Mouse (Mus musculus) kidney, embryonic 15.5 days (tissue): Measurements from ENCODE around the gene Gzmd. TPM values are rescaled to one million over a fixed set of nuclear protein-coding genes. Genes with fewer than 3 reads are reported as not detected.
"Not testable (repeated sequence)": the region's sequence is repeated elsewhere in the genome, so short reads cannot be mapped to it uniquely, and the experiment has no call there.

Experiments used
- ATAC-seq: fragments of 200-750 bp; cut with Nextera tagmentation; replicated peaks from 2 replicates; pipeline ENCODE4 v1.8.0; 2017; ENCODE audit warnings: moderate TSS enrichment; ENCODE audit not compliant: low FRiP score
- H3K27ac ChIP-seq: fragments of 300-500 bp; sonication (generic); 2 replicates; pipeline ENCODE4 v1.5.1; 2015; ENCODE audit warnings: mild to moderate bottlenecking, inconsistent platforms
- H3K27me3 ChIP-seq: fragments of 300-500 bp; sonication (generic); 2 replicates; pipeline ENCODE4 v1.6.1; 2015; ENCODE audit warnings: inconsistent platforms
- H3K36me3 ChIP-seq: fragments of 300-500 bp; sonication (generic); 2 replicates; pipeline ENCODE4 v1.6.1; 2015; ENCODE audit warnings: inconsistent platforms
- H3K4me1 ChIP-seq: fragments of 300-500 bp; sonication (generic); 2 replicates; pipeline ENCODE4 v1.6.1; 2015; ENCODE audit warnings: inconsistent platforms
- H3K4me2 ChIP-seq: fragments of 300-500 bp; sonication (generic); 2 replicates; pipeline ENCODE4 v1.6.1; 2015; ENCODE audit warnings: moderate library complexity, mild to moderate bottlenecking, inconsistent platforms
- H3K4me3 ChIP-seq: fragments of 300-500 bp; sonication (generic); replicated peaks from 2 replicates; pipeline ENCODE4 v1.5.1; 2015; ENCODE audit warnings: mild to moderate bottlenecking, inconsistent platforms
- H3K9ac ChIP-seq: fragments of 300-500 bp; sonication (generic); 2 replicates; pipeline ENCODE4 v1.6.1; 2015; ENCODE audit warnings: mild to moderate bottlenecking, inconsistent platforms
- H3K9me3 ChIP-seq: fragments of 300-500 bp; sonication (generic); replicated peaks from 2 replicates; pipeline ENCODE4 v1.6.1; 2016; ENCODE audit warnings: inconsistent platforms
- WGBS: fragments of 180-500 bp; shearing (Covaris S2); methylation state at CpG from one replicate; pipeline ENCODE4 v1.1.7; 2015; ENCODE audit warnings: mixed read lengths; 5-methylcytosine and 5-hydroxymethylcytosine counted together
- polyA plus RNA-seq: library from polyadenylated mRNA; unstranded; fragments of >200 nt; fragmentation: Nextera tagmentation; extraction: Ambion mirVana; gene quantifications from 2 replicates; pipeline ENCODE4 v1.2.1, GENCODE M21; 2015

Gzmd gene
- not detected in 2 replicates for polyA plus RNA-seq

DNA sequence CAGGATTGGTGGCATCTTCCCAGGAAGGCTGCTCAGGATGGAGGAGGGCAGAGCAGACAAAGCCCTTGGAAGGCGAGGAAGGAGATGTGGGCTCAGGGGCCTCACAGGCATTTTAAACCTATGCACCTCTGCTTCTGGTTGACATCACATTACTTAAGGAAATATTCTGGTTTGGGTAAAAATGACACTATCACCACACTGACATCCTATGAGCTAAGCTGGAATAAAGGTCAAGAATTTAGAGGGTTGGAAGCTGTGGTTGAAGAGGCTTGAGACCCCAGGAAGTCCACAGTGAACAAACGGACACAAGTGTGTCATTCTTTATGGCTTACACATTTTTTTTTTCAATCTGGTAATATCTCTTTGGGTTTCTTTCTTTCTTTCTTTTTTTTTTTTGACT is at the start of gene Gzmd:
Gene Gzmd (minus strand): TSS at position 101 of the 400 bp plus-strand sequence.
- H3K27me3 ChIP-seq: not testable (repeated sequence)
- WGBS: 72% methylated on average over 2 of the region's 2 CpGs

DNA sequence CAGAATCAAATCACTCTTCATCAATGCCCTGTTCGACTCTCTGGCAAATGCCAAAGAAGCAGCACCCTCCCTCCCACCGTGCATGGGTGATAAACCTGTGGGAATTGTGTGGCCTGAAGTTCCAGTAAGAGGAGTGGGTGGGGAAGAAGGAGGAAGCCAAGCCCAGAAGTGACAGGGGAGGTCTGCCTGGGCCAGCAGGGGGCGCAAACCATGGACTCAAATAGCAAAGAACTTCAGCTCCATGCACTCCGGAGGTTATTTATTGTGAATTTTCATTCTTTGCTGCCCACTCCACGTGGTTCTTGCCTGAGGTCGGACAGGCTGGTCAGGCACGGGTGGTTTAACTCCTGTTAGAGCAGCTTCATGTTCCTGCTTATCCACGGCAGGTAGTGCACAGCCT is 45.2 kb upstream of the Gzmd start:
- H3K4me1 ChIP-seq, H3K36me3 ChIP-seq, ATAC-seq, H3K9me3 ChIP-seq, H3K4me3 ChIP-seq, H3K4me2 ChIP-seq, H3K9ac ChIP-seq, H3K27ac ChIP-seq, H3K27me3 ChIP-seq: not testable (repeated sequence)
- 15% methylated on average over 8 of the region's 8 CpGs for WGBS

More for the DNA sequence above, at the start of gene Gzmd:
- not testable (repeated sequence) for H3K27ac ChIP-seq, H3K4me1 ChIP-seq, H3K9me3 ChIP-seq, H3K36me3 ChIP-seq, H3K4me2 ChIP-seq, H3K9ac ChIP-seq, H3K4me3 ChIP-seq, ATAC-seq

DNA sequence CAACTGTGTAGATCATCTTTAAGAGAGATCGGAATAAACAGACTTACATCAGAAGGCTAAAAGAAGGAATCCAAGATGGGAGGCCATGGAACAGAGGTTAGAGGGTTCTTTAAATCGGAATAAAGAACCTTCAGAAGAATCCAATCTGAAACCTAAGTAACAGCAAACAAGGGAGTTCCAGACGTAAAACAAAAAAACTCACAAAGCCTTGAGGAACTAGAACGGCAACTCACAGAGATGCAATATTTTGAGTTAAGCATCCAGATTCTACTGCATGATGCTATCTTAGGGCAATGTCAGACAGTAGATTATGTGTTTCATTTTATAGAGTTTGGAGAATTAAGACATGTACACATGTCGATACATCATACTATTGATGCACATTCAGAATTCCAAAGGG is 42.1 kb upstream of the Gzmd start, which contains the start of gene Gzmn:
Gene Gzmn (minus strand): TSS at position 101 of the 400 bp plus-strand sequence.
- no peak within 1 kb of the TSS for H3K27ac ChIP-seq
- H3K9ac ChIP-seq: no peak within 1 kb of the TSS
- 89% methylated on average over 5 of the region's 5 CpGs for WGBS
- no peak within 1 kb of the TSS for H3K4me3 ChIP-seq
- ATAC-seq: no peak
- H3K36me3 ChIP-seq: no peaks in the 10 kb centered on the region
- no peaks in the 10 kb centered on the region for H3K27me3 ChIP-seq
- no peak within 1 kb of the TSS for H3K4me2 ChIP-seq
- no peaks in the 10 kb centered on the region for H3K9me3 ChIP-seq
- no peaks in the 10 kb centered on the region for H3K4me1 ChIP-seq

GRCm38 (mm10) chr14:56173396-56173795 is 41.0 kb upstream of the Gzmd start:
- 0 out of 2 replicates have a peak, but pooled peaks cover 1% of the 10 kb centered on the region for H3K4me1 ChIP-seq
- 95% methylated on average over 6 of the region's 6 CpGs for WGBS
- H3K9me3 ChIP-seq: no peaks in the 10 kb centered on the region
- H3K4me3 ChIP-seq: no peak overlapping the region
- H3K27me3 ChIP-seq: no peaks in the 10 kb centered on the region
- ATAC-seq: no peak
- no peak overlapping the region for H3K27ac ChIP-seq
- H3K4me2 ChIP-seq: no peak overlapping the region
- H3K36me3 ChIP-seq: no peaks in the 10 kb centered on the region
- no peak overlapping the region for H3K9ac ChIP-seq

DNA sequence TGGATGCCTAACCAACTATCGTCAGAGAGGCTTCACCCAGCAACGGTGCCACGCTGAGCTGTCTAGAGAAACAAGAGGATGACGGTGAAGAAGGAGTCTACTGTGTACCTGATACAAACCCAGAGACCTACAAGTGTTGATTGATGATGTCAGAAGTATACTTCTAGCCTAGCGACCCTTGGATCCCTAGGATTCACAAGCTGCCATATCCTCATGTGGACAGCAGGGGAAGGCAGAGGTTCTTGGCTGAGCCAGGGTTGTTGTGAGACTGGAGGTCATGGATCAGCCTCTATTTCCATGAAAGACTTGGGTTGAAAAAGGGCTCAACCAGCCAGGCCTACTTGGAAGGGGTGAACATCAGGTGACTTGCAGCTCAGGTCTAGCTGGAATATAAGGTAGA is 40.3 kb upstream of the Gzmd start:
- ATAC-seq: no peak
- Histone ChIP-seq H3K9ac (no peak overlapping the region), H3K4me1 (0 out of 2 replicates have a peak, but pooled peaks cover 3% of the 10 kb centered on the region), H3K9me3 (no peaks in the 10 kb centered on the region), H3K4me3 (no peak overlapping the region), H3K36me3 (no peaks in the 10 kb centered on the region), H3K27ac (no peak overlapping the region), H3K4me2 (no peak overlapping the region), H3K27me3 (no peaks in the 10 kb centered on the region)
- WGBS: 93% methylated on average over 5 of the region's 5 CpGs

GRCm38 (mm10) chr14:56168009-56168408 is 35.6 kb upstream of the Gzmd start:
- Histone ChIP-seq H3K36me3 (no peaks in the 10 kb centered on the region), H3K9ac (no peak overlapping the region), H3K27me3 (no peaks in the 10 kb centered on the region), H3K4me1 (0 out of 2 replicates have a peak, but pooled peaks cover 3% of the 10 kb centered on the region), H3K9me3 (no peaks in the 10 kb centered on the region), H3K4me3 (no peak overlapping the region), H3K4me2 (no peak overlapping the region), H3K27ac (no peak overlapping the region)
- WGBS: 74% methylated on average over 6 of the region's 6 CpGs
- no peak for ATAC-seq

GRCm38 (mm10) chr14:56162109-56162508 is 29.7 kb upstream of the Gzmd start:
- ATAC-seq: no peak
- H3K4me3 ChIP-seq: no peak overlapping the region
- WGBS: 89% methylated on average over 2 of the region's 2 CpGs
- H3K36me3 ChIP-seq: no peaks in the 10 kb centered on the region
- no peak overlapping the region for H3K4me2 ChIP-seq
- H3K27ac ChIP-seq: no peak overlapping the region
- H3K27me3 ChIP-seq: no peaks in the 10 kb centered on the region
- H3K4me1 ChIP-seq: no peaks in the 10 kb centered on the region
- H3K9ac ChIP-seq: no peak overlapping the region
- H3K9me3 ChIP-seq: no peaks in the 10 kb centered on the region

- ATAC-seq, H3K36me3 ChIP-seq, H3K27me3 ChIP-seq, H3K4me3 ChIP-seq, H3K9ac ChIP-seq, H3K27ac ChIP-seq, H3K4me2 ChIP-seq, H3K4me1 ChIP-seq, H3K9me3 ChIP-seq: not testable (repeated sequence)
- WGBS: 79% methylated on average over 2 of the region's 2 CpGs
Observed at GRCm38 (mm10) chr14:56159479-56159878, 27.1 kb upstream of the Gzmd start, which contains the start of gene Gzmg. Gzmg (minus strand) TSS chr14:56159579.

DNA sequence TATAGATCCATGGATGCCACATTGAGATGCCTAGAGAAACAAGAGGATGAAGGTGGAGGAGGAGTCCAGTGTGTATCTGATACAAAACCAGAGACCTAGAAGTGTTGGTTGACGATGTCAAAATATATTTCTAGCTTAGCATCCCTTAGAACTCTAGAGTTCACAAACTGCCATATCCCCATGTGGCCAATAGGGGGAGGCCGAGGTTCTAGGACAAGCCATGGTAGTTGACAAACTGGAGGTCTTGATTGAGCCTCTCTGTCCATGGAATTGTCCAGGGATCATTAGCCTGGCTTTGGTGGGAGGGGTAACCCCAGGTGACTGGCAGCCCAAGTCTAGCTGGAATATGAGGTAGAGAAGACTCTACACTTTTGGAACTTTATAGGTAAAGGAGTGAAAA is 22.9 kb upstream of the Gzmd start:
- 73% methylated on average over 2 of the region's 2 CpGs for WGBS
- Histone ChIP-seq H3K36me3 (no peaks in the 10 kb centered on the region), H3K9ac (no peak overlapping the region), H3K27me3 (no peaks in the 10 kb centered on the region), H3K4me1 (no peaks in the 10 kb centered on the region), H3K27ac (no peak overlapping the region), H3K4me2 (no peak overlapping the region), H3K9me3 (no peaks in the 10 kb centered on the region), H3K4me3 (no peak overlapping the region)
- ATAC-seq: no peak

GRCm38 (mm10) chr14:56133675-56134074 is 1.3 kb upstream of the Gzmd start:
- H3K27me3 ChIP-seq, ATAC-seq, H3K4me2 ChIP-seq, H3K4me1 ChIP-seq, H3K9ac ChIP-seq, H3K36me3 ChIP-seq, H3K4me3 ChIP-seq, H3K27ac ChIP-seq, H3K9me3 ChIP-seq: not testable (repeated sequence)
- WGBS: 90% methylated on average over 1 of the region's 1 CpGs

GRCm38 (mm10) chr14:56128341-56128740 is 4.1 kb downstream of the Gzmd start:
- 55% methylated on average over 3 of the region's 3 CpGs for WGBS
- Histone ChIP-seq H3K4me2 (no peak overlapping the region), H3K9me3 (no peaks in the 10 kb centered on the region), H3K27me3 (no peaks in the 10 kb centered on the region), H3K4me1 (no peaks in the 10 kb centered on the region), H3K27ac (no peak overlapping the region), H3K9ac (no peak overlapping the region), H3K36me3 (no peaks in the 10 kb centered on the region), H3K4me3 (no peak overlapping the region)
- ATAC-seq: no peak

- ATAC-seq: no peak
- H3K4me1 ChIP-seq: no peaks in the 10 kb centered on the region
- 83% methylated on average over 3 of the region's 3 CpGs for WGBS
Observed at GRCm38 (mm10) chr14:56123516-56123915, 8.9 kb downstream of the Gzmd start.

DNA sequence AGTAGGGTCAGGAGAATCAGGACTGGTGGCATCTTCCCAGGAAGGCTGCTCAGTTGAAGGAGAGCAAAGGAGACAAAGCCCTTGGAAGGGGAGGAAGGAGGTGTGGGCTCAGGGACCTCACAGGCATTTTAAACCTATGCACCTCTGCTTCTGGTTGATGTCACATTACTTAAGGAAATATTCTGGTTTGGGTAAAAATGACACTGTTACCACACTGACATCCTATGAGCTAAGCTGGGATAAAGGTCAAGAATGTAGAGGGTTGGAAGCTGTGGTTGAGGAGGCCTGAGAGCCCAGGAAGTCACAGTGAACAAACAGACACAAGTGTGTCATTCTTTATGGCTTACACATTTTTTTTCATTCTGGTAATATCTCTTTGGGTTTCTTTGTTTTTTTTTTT is 11.9 kb downstream of the Gzmd start, which contains the start of gene Gzme:
Gene Gzme (minus strand): TSS at position 101 of the 400 bp plus-strand sequence.
- no peaks in the 10 kb centered on the region for H3K4me1 ChIP-seq
- no peaks in the 10 kb centered on the region for H3K9me3 ChIP-seq
- H3K4me2 ChIP-seq: no peak within 1 kb of the TSS
- H3K4me3 ChIP-seq: no peak within 1 kb of the TSS
- H3K27me3 ChIP-seq: no peaks in the 10 kb centered on the region
- H3K27ac ChIP-seq: no peak within 1 kb of the TSS
- H3K9ac ChIP-seq: no peak within 1 kb of the TSS
- no peaks in the 10 kb centered on the region for H3K36me3 ChIP-seq
- ATAC-seq: no peak

More at GRCm38 (mm10) chr14:56123516-56123915, 8.9 kb downstream of the Gzmd start:
- Histone ChIP-seq H3K9ac (no peak overlapping the region), H3K4me2 (no peak overlapping the region), H3K27ac (no peak overlapping the region), H3K4me3 (no peak overlapping the region), H3K9me3 (no peaks in the 10 kb centered on the region), H3K27me3 (no peaks in the 10 kb centered on the region), H3K36me3 (no peaks in the 10 kb centered on the region)
